Mouse (Mus musculus) ES-E14 (cell line): ENCODE data around the gene Gm38392.

Source experiments
- MAFK ChIP-seq: IDR thresholded peaks from 2 replicates; pipeline ENCODE4 v1.6.1; 2014; ENCODE audit warnings: mild to moderate bottlenecking, low read depth, low read length, inconsistent platforms; ENCODE audit not compliant: insufficient read depth
- ZC3H11A ChIP-seq: IDR thresholded peaks from 2 replicates; pipeline ENCODE4 v1.6.1; 2012; ENCODE audit warnings: low read depth, mild to moderate bottlenecking, inconsistent platforms, low read length, borderline replicate concordance
- ZNF384 ChIP-seq: IDR thresholded peaks from 2 replicates; pipeline ENCODE4 v1.6.1; 2012; ENCODE audit warnings: low read depth, low read length, inconsistent platforms

GRCm38 (mm10) chr3:88200161-88200971 lies 86.6 kb downstream of the Gm38392 start:
- TF ChIP-seq ZC3H11A, result no peak
- TF ChIP-seq ZNF384, result no peak
- TF ChIP-seq MAFK, result no peak
